Mouse (Mus musculus): ENCODE measurements around the gene Plcl2. TPM values are rescaled to one million over a fixed set of nuclear protein-coding genes. Genes with fewer than 3 reads are reported as not detected.

Gene Plcl2
- total RNA-seq, 2 experiments from 2014 or later, result 42.3 to 45.6 TPM

- no peak for DNase-seq
Observed at GRCm38 (mm10) chr17:50735955-50736533, 226.8 kb downstream of the Plcl2 start.

- no peak for DNase-seq
Observed at GRCm38 (mm10) chr17:50737068-50737467, 227.9 kb downstream of the Plcl2 start.

Other genes with a start within 250 kb of the Plcl2 start
- under 1 TPM; 0.09 to 0.39 TPM for gene Dazl, start 215.8 kb upstream of the Plcl2 start, total RNA-seq (2021)